Mouse (Mus musculus) spleen, adult 12 weeks (tissue): ENCODE results near the gene Ntmt1.

Experiments used
- DNase-seq: peaks from one replicate; pipeline ENCODE4 v3.0.0; 2022; ENCODE audit warnings: low spot score

The Ntmt1 gene

DNA sequence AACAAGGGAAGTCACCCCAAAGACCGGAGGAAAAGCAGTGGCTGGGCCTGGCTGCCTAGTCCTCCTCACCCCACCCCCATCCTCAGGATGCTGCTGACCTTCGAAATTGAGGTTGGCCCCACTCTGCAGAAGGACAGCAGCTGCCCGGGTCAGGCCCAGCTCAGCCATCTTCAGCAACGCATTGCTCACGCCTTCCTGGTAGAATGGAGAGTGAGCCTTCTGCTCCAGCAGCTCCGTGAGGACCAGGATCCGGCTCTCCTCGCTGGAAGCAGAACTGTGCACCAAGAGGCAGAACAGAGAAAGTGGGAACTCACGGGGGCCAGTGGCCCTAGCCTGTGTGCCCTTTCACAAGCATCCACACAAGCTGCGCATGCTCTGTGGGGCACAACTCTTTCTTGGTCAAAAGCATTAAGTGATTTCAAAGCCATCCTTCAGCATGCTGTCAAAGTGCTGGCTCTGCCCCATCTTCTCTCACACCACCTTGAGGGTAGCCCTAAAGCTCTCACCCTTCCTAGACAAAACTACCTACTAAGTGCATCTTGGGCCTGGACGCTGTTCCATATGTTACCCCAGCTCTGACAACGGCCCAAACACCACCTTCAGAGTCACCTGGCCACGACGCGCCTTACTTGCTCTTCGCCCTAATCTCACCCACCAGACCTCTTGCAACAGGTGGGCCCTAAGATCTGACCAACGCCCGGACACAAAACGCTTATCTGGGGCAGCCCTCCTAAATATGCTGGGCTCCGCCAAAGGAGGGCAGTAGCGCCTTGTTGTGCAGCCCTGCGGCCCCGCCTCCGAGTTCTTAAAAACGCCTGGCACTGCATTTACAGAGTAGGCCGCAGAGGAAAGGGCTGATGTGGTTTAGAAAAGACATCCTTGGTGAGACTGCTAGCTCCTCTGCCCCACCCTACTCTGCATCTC is 19.5 kb downstream of the Ntmt1 start:
- peak; percentile 76 for DNase-seq

DNA sequence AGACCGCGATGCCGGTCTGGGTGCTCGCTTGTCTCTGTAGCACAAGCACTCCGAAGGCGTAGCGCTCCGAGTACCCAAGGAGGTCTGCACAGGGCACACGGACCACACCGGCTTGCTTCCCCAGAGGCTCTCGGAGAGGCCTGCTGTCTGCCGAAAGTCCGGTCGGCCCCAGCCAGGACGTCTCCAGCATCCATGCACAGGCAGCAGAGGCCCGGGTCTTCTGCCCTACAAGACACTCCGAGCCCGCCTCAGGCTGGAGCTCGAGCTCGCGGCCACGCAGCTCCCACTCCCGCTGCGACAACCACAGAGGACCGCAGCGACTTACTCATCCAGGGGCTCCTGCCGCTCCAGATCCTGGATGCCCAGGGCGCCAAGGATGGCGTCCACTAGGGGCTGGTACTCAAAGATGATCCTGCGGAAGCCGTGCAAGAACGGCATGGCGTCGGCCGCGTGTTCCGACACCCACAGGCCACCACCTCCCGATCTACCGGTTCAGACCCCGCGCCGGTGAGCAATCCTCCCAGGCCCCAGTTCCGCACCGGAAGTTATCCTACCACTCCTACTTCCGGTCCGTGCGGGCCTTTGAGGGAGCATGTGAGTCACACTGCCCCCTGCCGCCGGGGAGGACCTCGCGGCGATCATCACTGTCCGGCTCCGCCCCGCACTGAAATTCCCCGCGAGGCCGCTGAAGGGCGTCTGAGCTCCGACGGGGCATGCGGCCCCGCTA is 20.3 kb downstream of the Ntmt1 start:
- DNase-seq: peak; percentile 95

DNA sequence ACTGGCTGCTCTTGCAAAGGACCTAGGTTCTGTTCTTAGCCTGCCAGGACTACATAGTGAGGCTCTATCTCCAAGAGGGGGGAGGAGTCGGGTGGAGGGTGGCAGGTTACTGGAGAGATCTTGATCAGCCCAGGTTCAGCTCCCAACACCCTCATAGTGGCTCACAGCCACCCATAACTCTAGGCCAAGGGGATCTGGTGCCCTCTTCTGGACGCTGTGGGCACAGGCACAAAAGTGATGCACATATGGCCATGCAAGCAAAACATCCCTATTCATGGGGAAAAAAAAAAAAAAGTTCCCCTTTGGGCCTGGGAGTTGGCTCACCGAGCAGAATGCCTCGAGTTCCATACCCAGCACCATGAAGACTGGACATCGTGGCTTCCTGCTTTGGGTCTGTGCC is 21.7 kb downstream of the Ntmt1 start:
- peak; percentile 50 for DNase-seq

DNA sequence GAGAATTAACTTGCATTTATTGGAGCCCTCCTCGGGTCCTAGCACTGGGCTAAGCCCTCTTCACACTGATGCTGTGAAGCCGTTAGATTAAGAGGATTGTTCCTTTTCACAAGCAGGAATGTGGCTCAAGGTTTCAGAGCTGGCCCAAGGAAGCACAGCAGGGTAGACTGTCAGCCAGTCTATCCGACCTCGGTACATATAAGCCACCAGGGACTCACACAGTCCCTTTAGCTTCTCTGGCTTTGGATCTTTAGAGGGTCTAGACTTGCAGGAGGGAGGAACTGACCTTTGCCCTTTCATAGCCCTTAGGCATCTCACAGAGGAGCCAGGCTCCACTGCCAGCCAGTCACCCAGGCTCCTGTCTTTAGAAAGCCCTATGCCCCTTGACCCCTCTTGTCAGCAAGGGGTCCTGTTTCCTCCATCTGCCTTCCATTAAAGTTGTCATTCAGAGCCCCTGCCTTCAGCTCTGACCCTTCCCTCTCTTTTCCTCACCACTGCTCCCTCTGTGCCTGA is 22.7 kb downstream of the Ntmt1 start, which contains the start of gene Asb6:
Gene Asb6 (minus strand): TSS at position 51 of the 513 bp plus-strand sequence.
- DNase-seq: no peak

DNA sequence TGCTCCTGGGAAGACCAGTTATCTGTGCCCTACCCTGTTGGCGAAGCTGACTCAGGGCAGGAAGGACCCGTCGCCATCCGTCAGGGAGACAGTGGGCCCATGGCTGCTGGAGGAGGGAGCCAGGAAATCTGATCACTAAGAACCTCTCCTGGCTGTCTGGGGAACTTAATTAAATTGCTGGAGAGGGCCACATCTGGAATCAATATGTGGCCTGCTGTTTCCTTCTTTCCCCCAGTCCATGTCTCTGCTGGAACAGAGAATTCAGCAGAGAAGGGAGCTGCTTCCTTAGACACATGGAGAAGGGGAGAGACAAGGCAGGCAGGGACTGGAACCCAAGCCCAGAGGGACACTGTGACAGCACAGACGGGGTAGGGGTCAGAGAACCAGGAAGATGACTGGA is 26.0 kb downstream of the Ntmt1 start:
- no peak for DNase-seq

DNA sequence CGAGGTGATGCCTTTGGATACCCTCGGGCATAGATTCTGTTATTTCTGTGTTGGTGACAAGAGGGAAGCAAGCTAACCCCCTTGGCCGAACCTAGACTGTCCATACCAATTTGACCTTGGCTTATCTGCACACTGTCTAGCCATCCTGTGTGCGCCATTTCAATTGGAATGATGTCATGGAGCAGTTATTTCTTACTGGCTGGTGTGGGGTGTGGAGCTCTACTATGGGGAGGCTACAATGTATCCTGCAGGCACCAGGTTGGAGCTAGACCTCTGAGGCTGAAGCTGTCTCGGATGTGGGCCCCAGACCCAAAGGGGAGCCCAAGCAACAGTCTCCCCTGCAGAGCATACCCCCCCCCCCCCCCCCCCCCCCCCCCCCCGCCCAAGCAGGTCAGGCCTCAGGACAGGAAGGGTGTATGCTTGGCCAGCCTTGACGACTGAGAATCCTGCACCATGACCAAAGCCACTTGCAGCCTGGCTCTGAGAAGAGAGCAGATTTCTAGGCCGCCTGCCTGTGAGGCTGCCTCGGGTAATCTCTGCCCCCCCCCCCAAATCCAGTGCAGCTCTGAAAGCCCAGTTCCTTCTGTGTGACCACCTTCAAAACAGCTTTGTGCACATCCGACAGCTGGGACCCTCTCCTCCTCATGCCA is 26.9 kb downstream of the Ntmt1 start, which contains the start of gene Prrx2:
Gene Prrx2 (plus strand): TSS at position 600 of the 650 bp plus-strand sequence.
- no peak for DNase-seq

DNA sequence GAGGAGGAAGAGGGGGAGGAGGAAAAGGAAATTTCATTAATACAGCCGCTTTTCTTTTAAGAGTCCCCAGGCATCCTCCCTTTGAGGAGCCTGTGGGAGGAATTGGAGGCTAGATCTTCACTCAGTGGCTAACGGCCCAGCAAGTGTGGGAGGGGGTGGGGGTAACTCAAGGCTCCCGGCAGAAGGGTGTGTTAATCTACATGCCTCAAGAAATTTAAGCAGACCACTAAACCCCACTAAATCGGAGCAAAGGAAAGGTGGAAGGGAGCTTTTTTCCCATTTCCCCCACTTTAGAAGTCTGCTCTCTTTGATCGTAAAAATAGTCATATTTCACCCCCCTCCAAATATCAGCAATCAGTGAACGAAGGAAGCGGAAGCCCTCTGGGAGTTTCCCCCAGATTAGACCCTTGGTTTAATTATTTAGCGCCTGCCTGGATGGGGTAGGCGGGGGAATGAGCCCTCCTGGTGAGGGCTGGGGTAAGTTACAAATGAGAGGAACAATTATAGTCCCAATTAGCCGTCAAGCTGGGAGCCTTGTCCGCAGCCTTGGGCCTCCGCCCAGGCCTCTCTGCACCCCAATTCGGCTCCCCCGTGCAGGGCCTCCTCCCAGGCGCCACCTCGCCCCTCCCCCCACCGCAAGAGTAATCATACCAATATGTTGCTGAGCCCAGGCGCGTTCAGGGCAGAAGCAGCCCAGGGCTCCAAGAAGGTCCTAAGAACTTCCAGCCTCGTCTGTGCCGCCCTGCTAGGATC is 28.8 kb downstream of the Ntmt1 start:
- no peak for DNase-seq

DNA sequence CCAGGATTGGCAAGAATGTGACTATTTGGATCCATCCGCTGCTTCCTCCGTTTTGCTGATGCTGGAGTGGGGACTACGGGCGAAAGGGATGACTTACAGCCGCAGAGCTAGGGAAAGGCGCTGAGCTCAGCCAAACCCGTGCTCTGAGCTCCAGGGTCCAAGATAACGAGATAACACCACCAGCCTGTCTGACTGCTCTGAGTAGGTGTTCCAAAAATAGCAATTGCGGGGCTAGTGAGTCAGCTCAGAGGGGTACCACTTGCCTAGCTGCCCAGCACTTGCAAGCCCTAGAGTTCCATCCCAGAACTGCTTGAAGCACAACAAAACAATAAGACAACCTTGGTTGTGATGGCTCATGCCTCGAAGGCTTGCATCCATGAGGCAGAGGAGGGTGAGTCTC is 35.0 kb downstream of the Ntmt1 start:
- no peak for DNase-seq

DNA sequence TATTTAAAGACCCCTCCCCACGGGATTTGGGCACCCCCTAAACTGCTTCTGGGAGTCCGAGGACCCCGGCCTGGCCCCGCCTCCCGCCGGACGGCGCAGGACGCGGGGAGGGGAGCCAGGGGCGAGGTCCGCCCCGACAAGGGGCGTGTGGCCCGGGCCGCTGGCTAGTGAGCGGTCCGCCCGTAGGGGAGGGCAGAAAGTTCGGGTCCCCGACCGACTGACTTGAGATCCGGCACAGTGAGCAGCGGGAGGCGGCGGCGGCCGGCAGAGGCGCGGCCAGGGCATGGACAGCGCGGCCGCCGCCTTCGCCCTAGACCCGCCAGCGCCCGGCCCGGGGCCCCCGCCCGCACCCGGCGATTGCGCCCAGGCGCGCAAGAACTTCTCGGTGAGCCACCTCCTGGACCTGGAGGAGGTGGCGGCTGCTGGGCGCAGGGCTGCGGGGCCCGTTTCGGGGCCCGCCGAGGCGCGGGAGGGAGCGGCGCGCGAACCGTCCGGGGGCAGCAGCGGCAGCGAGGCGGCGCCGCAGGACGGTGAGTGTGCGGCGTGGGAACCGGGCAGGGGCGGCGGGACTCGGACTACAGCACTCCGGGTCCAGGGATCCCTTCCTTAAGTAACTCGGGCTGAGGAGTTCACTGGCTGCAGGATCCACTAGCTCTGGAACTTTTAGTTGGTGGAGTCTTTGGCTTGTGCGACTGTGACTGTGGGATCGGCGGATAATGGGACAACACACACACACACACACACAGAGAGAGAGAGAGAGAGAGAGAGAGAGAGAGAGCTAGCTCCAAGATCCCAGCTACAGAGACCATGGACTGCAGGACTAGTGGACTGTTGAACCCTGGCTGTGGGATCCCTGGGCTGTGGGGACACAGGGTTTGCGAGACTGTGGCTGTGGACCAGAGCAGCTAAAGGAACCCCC is 37.8 kb downstream of the Ntmt1 start:
- no peak for DNase-seq

DNA sequence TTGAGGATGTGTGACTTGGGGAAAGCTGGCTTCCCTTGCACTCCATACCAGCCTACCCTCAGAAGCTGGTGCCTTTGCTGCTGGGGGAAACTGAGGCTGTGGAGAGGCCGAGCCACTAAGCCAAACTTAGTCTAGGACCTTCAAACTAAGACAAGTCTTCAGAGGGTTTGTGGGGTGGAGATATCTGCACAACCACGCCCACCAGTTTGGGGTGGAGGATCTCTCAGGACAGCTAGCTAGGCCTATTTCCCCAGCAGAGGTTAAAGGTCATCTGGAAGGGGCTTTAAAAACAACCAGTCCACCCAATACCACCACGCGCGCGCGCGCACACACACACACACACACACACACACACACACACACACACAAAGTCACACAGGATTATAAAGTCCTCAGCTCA is 38.6 kb downstream of the Ntmt1 start:
- no peak for DNase-seq

DNA sequence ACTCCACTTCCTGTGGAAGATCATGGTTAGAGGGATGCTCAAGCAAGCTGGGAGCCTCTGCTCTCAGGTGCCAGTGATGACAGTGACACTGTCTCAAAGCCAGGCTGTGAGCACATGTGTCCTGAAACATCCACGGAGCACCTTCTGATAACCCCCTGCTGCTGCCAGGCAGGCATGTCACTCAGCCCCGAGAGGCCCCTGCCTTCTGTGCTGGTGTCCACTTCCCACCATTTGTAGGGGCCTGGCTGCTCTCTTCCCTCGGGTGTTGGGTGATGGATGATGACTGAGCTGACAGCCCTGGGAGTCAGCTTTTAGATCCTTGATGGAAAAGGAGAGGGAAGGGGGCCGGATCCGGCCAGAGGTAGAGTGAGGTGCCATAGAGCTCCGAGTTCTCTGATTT is 39.1 kb downstream of the Ntmt1 start:
- no peak for DNase-seq

DNA sequence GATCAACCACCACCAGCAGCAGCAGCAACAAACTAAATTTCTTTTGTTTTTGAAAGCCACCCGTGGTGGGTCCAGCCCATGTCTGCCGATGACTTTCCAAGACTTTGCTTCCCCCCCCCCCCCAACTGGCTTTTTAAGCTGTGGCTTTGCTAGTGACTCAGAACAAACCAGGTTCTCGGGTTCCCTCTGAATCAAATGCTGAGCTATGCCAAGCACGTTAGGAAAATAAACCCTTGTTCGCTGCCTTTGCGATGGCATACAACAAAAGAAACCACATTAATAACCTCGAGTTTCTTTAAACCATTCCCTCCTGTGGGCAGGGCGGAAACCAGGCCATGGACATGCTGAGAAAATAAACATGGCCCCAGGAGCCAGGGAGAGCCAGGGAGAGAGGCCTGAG is 40.6 kb downstream of the Ntmt1 start:
- no peak for DNase-seq

DNA sequence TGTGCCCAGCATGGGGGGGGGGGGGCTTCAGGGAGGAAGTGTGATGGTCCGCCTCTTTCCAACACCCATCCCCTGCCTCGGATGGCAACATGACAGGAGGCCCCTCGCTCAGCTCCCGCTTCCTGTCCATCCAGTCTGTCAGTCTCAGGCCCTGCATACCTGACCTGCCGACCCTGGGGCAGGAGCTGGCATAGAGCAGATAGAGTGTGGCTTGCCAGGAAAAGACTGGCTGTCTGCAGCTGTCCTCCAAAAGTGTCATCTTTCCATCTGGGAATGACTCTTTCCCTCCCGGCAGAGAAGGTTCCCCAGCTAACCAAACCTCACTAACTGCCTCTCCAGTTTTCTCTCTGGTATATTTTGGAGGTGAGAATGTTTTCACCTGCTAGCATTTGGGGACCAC is 43.0 kb downstream of the Ntmt1 start:
- DNase-seq: no peak

DNA sequence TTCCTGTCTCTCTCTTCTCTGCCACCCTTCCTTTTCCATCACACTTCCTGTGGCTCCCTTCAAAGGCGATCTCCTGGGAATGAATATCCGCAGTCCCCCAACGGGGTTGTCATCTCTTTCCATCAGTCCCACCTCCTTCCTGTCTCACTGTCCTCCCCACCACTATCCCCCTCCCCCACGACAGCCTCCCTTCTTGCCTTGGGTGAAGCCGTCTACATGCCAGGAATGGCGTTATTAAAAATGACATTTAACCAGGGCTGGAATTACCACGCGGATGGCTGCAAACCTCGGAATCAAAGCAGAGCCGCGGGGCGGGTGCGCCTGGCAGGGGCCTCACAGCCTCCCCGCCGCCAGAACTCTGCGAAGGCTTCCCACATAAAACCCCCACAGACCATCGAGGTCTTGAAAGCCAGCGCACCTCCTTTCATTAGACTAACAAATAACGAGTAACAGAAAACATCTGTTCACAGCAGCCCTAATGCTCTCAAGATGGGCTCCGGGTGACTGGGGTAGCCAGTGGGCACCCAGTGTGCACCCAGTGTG is 45.2 kb downstream of the Ntmt1 start:
- DNase-seq: no peak

DNA sequence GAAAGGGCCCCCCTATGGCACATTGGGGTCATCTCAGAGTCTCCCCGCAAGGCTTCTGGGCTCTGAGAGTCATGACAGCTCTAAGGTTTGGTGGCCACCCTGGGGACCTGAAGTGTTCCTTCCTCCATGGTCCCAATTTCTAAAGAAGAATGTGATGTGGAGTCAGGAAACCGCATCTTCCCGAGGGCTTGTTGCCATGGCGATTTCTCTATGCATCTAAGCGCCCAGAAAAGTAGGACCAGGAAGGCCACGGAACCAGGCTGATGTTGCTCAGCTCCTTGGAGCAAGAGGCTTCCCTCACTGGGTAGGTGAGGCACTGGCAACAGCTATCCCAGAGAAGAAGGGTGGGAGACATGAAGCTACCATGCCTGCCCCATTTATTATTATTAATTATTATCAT is 49.5 kb downstream of the Ntmt1 start:
- no peak for DNase-seq

DNA sequence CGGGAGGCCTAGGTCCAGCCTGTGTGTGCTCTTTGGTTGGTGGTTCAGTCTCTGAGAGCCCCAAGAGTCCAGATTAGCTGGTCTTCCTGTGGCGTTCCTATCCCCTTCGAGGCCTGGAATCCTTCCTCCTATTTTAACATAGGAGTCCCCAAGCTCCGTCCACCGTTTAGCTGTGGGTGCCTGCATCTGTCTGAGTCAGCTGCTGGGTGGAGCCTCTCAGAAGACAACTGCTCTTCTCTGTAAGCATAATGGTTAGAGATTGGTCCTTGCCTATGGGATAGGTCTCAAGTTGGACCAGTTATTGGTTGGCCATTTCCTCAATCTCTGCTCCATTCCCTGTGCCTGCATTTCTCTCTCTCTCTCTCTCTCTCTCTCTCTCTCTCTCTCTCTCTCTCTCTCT is 52.2 kb downstream of the Ntmt1 start:
- DNase-seq: no peak

DNA sequence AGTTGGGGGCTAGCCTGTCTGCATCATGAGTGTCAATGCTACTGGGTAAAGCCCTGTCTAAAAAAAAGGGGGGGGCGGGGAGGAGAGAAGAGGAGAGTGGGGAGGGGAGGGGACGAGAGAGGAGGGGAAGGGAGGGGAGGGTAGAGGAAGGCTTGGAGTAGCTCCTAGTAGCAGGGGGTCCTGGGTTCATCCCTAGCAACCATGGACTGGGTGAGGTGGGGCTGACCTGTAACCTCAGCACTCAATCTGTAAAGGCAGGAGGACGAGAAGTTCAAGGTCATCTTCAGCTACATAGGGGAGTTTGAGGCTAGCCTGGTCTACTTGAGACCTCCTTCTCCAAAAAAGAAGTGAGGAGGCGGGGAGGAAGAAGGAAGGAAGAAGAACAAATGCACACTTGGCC is 54.5 kb downstream of the Ntmt1 start:
- no peak for DNase-seq

DNA sequence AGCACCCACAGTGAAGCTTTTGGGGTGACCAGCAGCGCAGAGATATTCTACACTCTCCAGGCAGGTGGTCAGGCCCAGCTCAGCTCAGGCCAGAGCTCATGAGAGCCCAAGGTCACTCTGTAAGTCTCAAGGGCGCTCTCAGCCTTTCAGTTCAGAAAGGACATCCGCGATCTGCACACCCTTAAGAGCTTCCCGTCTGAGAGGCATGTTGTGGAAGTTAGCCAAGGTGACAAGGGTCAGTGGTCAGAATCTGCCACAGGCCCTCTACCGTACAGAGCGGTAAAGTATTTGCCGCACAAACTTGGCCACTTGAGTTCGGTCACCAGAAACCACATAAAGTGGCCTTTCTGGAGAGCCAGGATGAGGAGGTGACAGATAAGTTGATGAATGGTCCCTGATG is 55.9 kb downstream of the Ntmt1 start:
- DNase-seq: no peak

DNA sequence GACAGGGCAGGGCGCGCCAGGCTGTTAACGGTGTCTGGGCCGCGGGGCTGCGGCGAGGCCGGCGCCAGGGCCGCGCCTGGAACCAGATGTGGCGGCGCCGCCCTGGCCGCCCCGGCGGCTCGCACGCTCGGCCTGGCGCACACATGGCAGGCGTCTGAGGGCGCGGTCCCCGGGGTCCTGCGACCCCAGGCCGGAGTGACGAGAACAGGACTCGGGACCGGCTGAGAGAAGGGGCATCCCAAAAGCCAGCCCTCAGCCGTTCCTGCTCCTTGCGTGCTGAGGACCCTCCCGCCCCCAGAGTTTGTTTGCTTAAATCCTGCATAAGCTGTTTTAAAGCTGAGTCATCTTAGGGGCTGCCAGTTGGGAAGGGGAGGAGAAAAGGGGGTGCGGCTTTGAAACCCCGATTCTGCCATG is 57.3 kb downstream of the Ntmt1 start:
- no peak for DNase-seq

DNA sequence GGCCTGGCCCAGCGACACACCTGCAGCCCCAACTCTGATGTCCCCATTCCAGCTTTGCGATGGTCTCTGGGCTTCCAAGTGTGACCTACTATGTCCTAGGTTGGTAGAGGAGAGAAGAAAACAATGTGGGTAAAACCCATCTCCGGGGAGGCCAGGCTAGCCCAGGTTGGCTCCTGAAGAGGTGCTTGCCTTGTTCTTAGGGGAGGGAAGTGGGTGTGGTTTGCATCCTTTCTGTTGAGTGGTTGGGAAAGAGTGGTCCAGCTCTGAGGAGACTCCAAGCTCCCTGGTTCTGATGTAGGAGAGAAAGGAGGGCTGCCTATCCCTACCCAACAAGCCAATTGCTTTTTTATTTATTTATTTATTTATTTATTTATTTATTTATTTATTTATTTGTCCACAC is 57.8 kb downstream of the Ntmt1 start:
- DNase-seq: no peak
